Mouse (Mus musculus): Measurements from ENCODE around the gene Sugp1. TPM values are rescaled to one million over a fixed set of nuclear protein-coding genes. Genes with fewer than 3 reads are reported as not detected.
A peak's percentile ranks its signal among the peaks of the same experiment; 100 is the strongest.
"Not testable (repeated sequence)": the region's sequence is repeated elsewhere in the genome, so short reads cannot be mapped to it uniquely, and the experiment has no call there.

Sugp1 gene
- polyA plus RNA-seq, 1 experiment from 2014 or later = 52.9 TPM

GRCm38 (mm10) chr8:70001892-70002191, 40.8 kb upstream of the Sugp1 start:
- H3K4me1 ChIP-seq (ENCODE audit: control insufficient read depth, insufficient read depth, low read length); H3K27ac ChIP-seq (ENCODE audit: low read depth, low read length); H3K27me3 ChIP-seq (ENCODE audit: control insufficient read depth, insufficient read depth, low read length); H3K9me3 ChIP-seq (ENCODE audit: control insufficient read depth, low read length); H3K9ac ChIP-seq (replicated peaks; ENCODE audit: low read depth, low read length); ATAC-seq (ENCODE audit: low read depth); H3K4me3 ChIP-seq (ENCODE audit: low read depth, low read length); H3K36me3 ChIP-seq (ENCODE audit: control insufficient read depth, insufficient read depth, low read length): not testable (repeated sequence)
- WGBS = 48% methylated on average over 7 of the region's 7 CpGs
- H3K4me2 ChIP-seq (ENCODE audit: low read depth, low read length) = 0 out of 2 replicates have a peak overlapping the region, but pooled peaks have one; percentile 6

GRCm38 (mm10) chr8:70003204-70003657, 39.4 kb upstream of the Sugp1 start:
- no peak overlapping the region for H3K4me2 ChIP-seq (ENCODE audit: low read depth, low read length)
- no peak overlapping the region for H3K27ac ChIP-seq (ENCODE audit: low read depth, low read length)
- no peaks in the 10 kb centered on the region for H3K27me3 ChIP-seq (ENCODE audit: control insufficient read depth, insufficient read depth, low read length)
- H3K36me3 ChIP-seq (ENCODE audit: control insufficient read depth, insufficient read depth, low read length) = no peaks in the 10 kb centered on the region
- H3K4me1 ChIP-seq (ENCODE audit: control insufficient read depth, insufficient read depth, low read length) = no peaks in the 10 kb centered on the region
- H3K9me3 ChIP-seq (ENCODE audit: control insufficient read depth, low read length) = no peaks in the 10 kb centered on the region
- H3K4me3 ChIP-seq (ENCODE audit: low read depth, low read length) = no peak overlapping the region
- no peak for ATAC-seq (ENCODE audit: low read depth)
- no peak overlapping the region for H3K9ac ChIP-seq (replicated peaks; ENCODE audit: low read depth, low read length)
- 55% methylated on average over 4 of the region's 4 CpGs for WGBS

GRCm38 (mm10) chr8:70004345-70004744, 38.3 kb upstream of the Sugp1 start:
- Histone ChIP-seq H3K9ac (replicated peaks; ENCODE audit: low read depth, low read length) (no peak overlapping the region), H3K4me2 (ENCODE audit: low read depth, low read length) (no peak overlapping the region)
- ATAC-seq (ENCODE audit: low read depth) = no peak

GRCm38 (mm10) chr8:70005178-70005577, 37.4 kb upstream of the Sugp1 start:
- Histone ChIP-seq H3K4me1 (ENCODE audit: control insufficient read depth, insufficient read depth, low read length) (no peaks in the 10 kb centered on the region), H3K4me2 (ENCODE audit: low read depth, low read length) (no peak overlapping the region), H3K27me3 (ENCODE audit: control insufficient read depth, insufficient read depth, low read length) (no peaks in the 10 kb centered on the region), H3K36me3 (ENCODE audit: control insufficient read depth, insufficient read depth, low read length) (no peaks in the 10 kb centered on the region), H3K4me3 (ENCODE audit: low read depth, low read length) (no peak overlapping the region), H3K27ac (ENCODE audit: low read depth, low read length) (no peak overlapping the region), H3K9ac (replicated peaks; ENCODE audit: low read depth, low read length) (no peak overlapping the region), H3K9me3 (ENCODE audit: control insufficient read depth, low read length) (no peaks in the 10 kb centered on the region)
- ATAC-seq (ENCODE audit: low read depth) = no peak
- 47% methylated on average over 2 of the region's 2 CpGs for WGBS

More at GRCm38 (mm10) chr8:70004345-70004744, 38.3 kb upstream of the Sugp1 start:
- Histone ChIP-seq H3K9me3 (ENCODE audit: control insufficient read depth, low read length) (no peaks in the 10 kb centered on the region), H3K27ac (ENCODE audit: low read depth, low read length) (no peak overlapping the region), H3K27me3 (ENCODE audit: control insufficient read depth, insufficient read depth, low read length) (no peaks in the 10 kb centered on the region), H3K4me3 (ENCODE audit: low read depth, low read length) (no peak overlapping the region), H3K36me3 (ENCODE audit: control insufficient read depth, insufficient read depth, low read length) (no peaks in the 10 kb centered on the region), H3K4me1 (ENCODE audit: control insufficient read depth, insufficient read depth, low read length) (no peaks in the 10 kb centered on the region)

- H3K9ac ChIP-seq (replicated peaks; ENCODE audit: low read depth, low read length); H3K27me3 ChIP-seq (ENCODE audit: control insufficient read depth, insufficient read depth, low read length); H3K4me2 ChIP-seq (ENCODE audit: low read depth, low read length); H3K4me3 ChIP-seq (ENCODE audit: low read depth, low read length); H3K27ac ChIP-seq (ENCODE audit: low read depth, low read length); H3K4me1 ChIP-seq (ENCODE audit: control insufficient read depth, insufficient read depth, low read length); ATAC-seq (ENCODE audit: low read depth); H3K9me3 ChIP-seq (ENCODE audit: control insufficient read depth, low read length); H3K36me3 ChIP-seq (ENCODE audit: control insufficient read depth, insufficient read depth, low read length): not testable (repeated sequence)
- WGBS = 91% methylated on average over 14 of the region's 14 CpGs
These were observed 31.8 kb upstream of the Sugp1 start for GRCm38 (mm10) chr8:70010796-70011195.

- Histone ChIP-seq H3K27ac (ENCODE audit: low read depth, low read length) (no peak overlapping the region), H3K27me3 (ENCODE audit: control insufficient read depth, insufficient read depth, low read length) (no peaks in the 10 kb centered on the region), H3K4me3 (ENCODE audit: low read depth, low read length) (no peak overlapping the region), H3K9ac (replicated peaks; ENCODE audit: low read depth, low read length) (no peak overlapping the region), H3K4me1 (ENCODE audit: control insufficient read depth, insufficient read depth, low read length) (no peaks in the 10 kb centered on the region), H3K9me3 (ENCODE audit: control insufficient read depth, low read length) (no peaks in the 10 kb centered on the region), H3K4me2 (ENCODE audit: low read depth, low read length) (no peak overlapping the region), H3K36me3 (ENCODE audit: control insufficient read depth, insufficient read depth, low read length) (peaks cover 8% of the 10 kb centered on the region; the same call in 1 of the 2 replicates)
- 83% methylated on average over 3 of the region's 3 CpGs for WGBS
- no peak for ATAC-seq (ENCODE audit: low read depth)
These were observed 30.3 kb upstream of the Sugp1 start for GRCm38 (mm10) chr8:70012350-70012749.

GRCm38 (mm10) chr8:70012763-70013162, 29.9 kb upstream of the Sugp1 start:
- Histone ChIP-seq H3K4me1 (ENCODE audit: control insufficient read depth, insufficient read depth, low read length) (no peaks in the 10 kb centered on the region), H3K9me3 (ENCODE audit: control insufficient read depth, low read length) (no peaks in the 10 kb centered on the region), H3K9ac (replicated peaks; ENCODE audit: low read depth, low read length) (no peak overlapping the region), H3K27me3 (ENCODE audit: control insufficient read depth, insufficient read depth, low read length) (no peaks in the 10 kb centered on the region), H3K4me3 (ENCODE audit: low read depth, low read length) (no peak overlapping the region), H3K36me3 (ENCODE audit: control insufficient read depth, insufficient read depth, low read length) (peaks cover 12% of the 10 kb centered on the region; the same call in 1 of the 2 replicates), H3K4me2 (ENCODE audit: low read depth, low read length) (no peak overlapping the region), H3K27ac (ENCODE audit: low read depth, low read length) (no peak overlapping the region)
- peak; percentile 35; the same call in 1 of the 2 replicates for ATAC-seq (ENCODE audit: low read depth)
- 90% methylated on average over 1 of the region's 1 CpGs for WGBS

- H3K4me3 ChIP-seq (ENCODE audit: low read depth, low read length) = no peak overlapping the region
- peaks cover 31% of the 10 kb centered on the region for H3K36me3 ChIP-seq (ENCODE audit: control insufficient read depth, insufficient read depth, low read length)
- no peak overlapping the region for H3K4me2 ChIP-seq (ENCODE audit: low read depth, low read length)
- 0 out of 2 replicates have a peak, but pooled peaks have one; percentile 7 for ATAC-seq (ENCODE audit: low read depth)
- no peak overlapping the region for H3K9ac ChIP-seq (replicated peaks; ENCODE audit: low read depth, low read length)
- H3K27ac ChIP-seq (ENCODE audit: low read depth, low read length) = no peak overlapping the region
- no peaks in the 10 kb centered on the region for H3K4me1 ChIP-seq (ENCODE audit: control insufficient read depth, insufficient read depth, low read length)
- WGBS = 74% methylated on average over 1 of the region's 1 CpGs
- no peaks in the 10 kb centered on the region for H3K9me3 ChIP-seq (ENCODE audit: control insufficient read depth, low read length)
- H3K27me3 ChIP-seq (ENCODE audit: control insufficient read depth, insufficient read depth, low read length) = no peaks in the 10 kb centered on the region
These were observed 27.6 kb upstream of the Sugp1 start for GRCm38 (mm10) chr8:70015017-70015416.

- Histone ChIP-seq H3K4me3 (ENCODE audit: low read depth, low read length) (no peak overlapping the region), H3K36me3 (ENCODE audit: control insufficient read depth, insufficient read depth, low read length) (peaks cover 93% of the 10 kb centered on the region), H3K9me3 (ENCODE audit: control insufficient read depth, low read length) (no peaks in the 10 kb centered on the region), H3K4me1 (ENCODE audit: control insufficient read depth, insufficient read depth, low read length) (no peaks in the 10 kb centered on the region), H3K9ac (replicated peaks; ENCODE audit: low read depth, low read length) (no peak overlapping the region), H3K27me3 (ENCODE audit: control insufficient read depth, insufficient read depth, low read length) (no peaks in the 10 kb centered on the region), H3K27ac (ENCODE audit: low read depth, low read length) (no peak overlapping the region), H3K4me2 (ENCODE audit: low read depth, low read length) (no peak overlapping the region)
- WGBS = 75% methylated on average over 8 of the region's 8 CpGs
- ATAC-seq (ENCODE audit: low read depth) = no peak
These were observed 19.0 kb upstream of the Sugp1 start for GRCm38 (mm10) chr8:70023596-70023995.

- Histone ChIP-seq H3K36me3 (ENCODE audit: control insufficient read depth, insufficient read depth, low read length) (peaks cover 93% of the 10 kb centered on the region), H3K9me3 (ENCODE audit: control insufficient read depth, low read length) (no peaks in the 10 kb centered on the region), H3K4me1 (ENCODE audit: control insufficient read depth, insufficient read depth, low read length) (no peaks in the 10 kb centered on the region), H3K9ac (replicated peaks; ENCODE audit: low read depth, low read length) (no peak overlapping the region), H3K27ac (ENCODE audit: low read depth, low read length) (no peak overlapping the region), H3K4me2 (ENCODE audit: low read depth, low read length) (no peak overlapping the region), H3K4me3 (ENCODE audit: low read depth, low read length) (no peak overlapping the region), H3K27me3 (ENCODE audit: control insufficient read depth, insufficient read depth, low read length) (no peaks in the 10 kb centered on the region)
- ATAC-seq (ENCODE audit: low read depth) = no peak
- WGBS = 100% methylated on average over 2 of the region's 2 CpGs
These were observed 16.5 kb upstream of the Sugp1 start for GRCm38 (mm10) chr8:70026151-70026550.
